Mouse (Mus musculus) liver, embryonic 14.5 days (tissue): ENCODE results near the gene Ralgapb. TPM values are rescaled to one million over a fixed set of nuclear protein-coding genes. Genes with fewer than 3 reads are reported as not detected.

Experiments
- ATAC-seq: fragments of 200-750 bp; cut with Nextera tagmentation; 2 replicates; pipeline ENCODE4 v1.8.0; 2017; ENCODE audit warnings: moderate number of reproducible peaks, mild to moderate bottlenecking, moderate library complexity; ENCODE audit not compliant: insufficient read depth
- DNase-seq, 3 experiments: peaks; one replicate each; pipeline ENCODE4 v3.0.0-alpha.2; 2012 to 2013; ENCODE audit warnings: low read depth in 3 of 3, low spot score in 3 of 3
- H3K27ac ChIP-seq: fragments of 300-500 bp; sonication (generic); 2 replicates; pipeline ENCODE4 v1.5.1; 2014; ENCODE audit warnings: moderate library complexity, mild to moderate bottlenecking, control low read depth, inconsistent platforms
- H3K27me3 ChIP-seq: fragments of 300-500 bp; sonication (generic); 2 replicates; pipeline ENCODE4 v1.6.1; 2014; ENCODE audit warnings: mild to moderate bottlenecking, low read length, moderate library complexity; ENCODE audit not compliant: control insufficient read depth, insufficient read depth
- H3K36me3 ChIP-seq: fragments of 300-500 bp; sonication (generic); replicated peaks from 2 replicates; pipeline ENCODE4 v1.6.1; 2014; ENCODE audit warnings: low read depth; ENCODE audit not compliant: control insufficient read depth, insufficient read depth
- H3K4me1 ChIP-seq, 2 experiments: fragments of 200-500 bp in 1 of 2; fragments of 300-500 bp in 1 of 2; sonication (generic) in 1 of 2; replicated peaks; 2 replicates each; pipeline ENCODE4 v1.6.1; 2012 to 2014; ENCODE audit warnings: antibody characterized with exemption in 1 of 2, inconsistent platforms in 1 of 2, low read length in 1 of 2; ENCODE audit not compliant: control insufficient read depth in 2 of 2, insufficient read depth in 2 of 2
- H3K4me2 ChIP-seq: fragments of 300-500 bp; sonication (generic); 2 replicates; pipeline ENCODE4 v1.6.1; 2014; ENCODE audit warnings: low read depth, mild to moderate bottlenecking, control low read depth, moderate library complexity
- H3K4me3 ChIP-seq, 2 experiments: fragments of 200-500 bp in 1 of 2; fragments of 300-500 bp in 1 of 2; sonication (generic) in 1 of 2; 2 replicates each; pipeline ENCODE4 v1.5.1; 2012 to 2014; ENCODE audit warnings: low read depth in 2 of 2, low read length in 2 of 2, mild to moderate bottlenecking in 2 of 2, control low read depth in 1 of 2, inconsistent platforms in 1 of 2, moderate library complexity in 1 of 2; ENCODE audit not compliant: insufficient read depth in 1 of 2
- H3K9ac ChIP-seq: fragments of 300-500 bp; sonication (generic); replicated peaks from 2 replicates; pipeline ENCODE4 v1.6.1; 2014; ENCODE audit warnings: mild to moderate bottlenecking, control low read depth, moderate library complexity
- H3K9me3 ChIP-seq: fragments of 300-500 bp; sonication (generic); 2 replicates; pipeline ENCODE4 v1.6.1; 2016; ENCODE audit warnings: low read length, mixed read lengths; ENCODE audit not compliant: control insufficient read depth
- CTCF ChIP-seq: IDR thresholded peaks from 2 replicates; pipeline ENCODE4 v1.5.1; 2016; ENCODE audit warnings: antibody characterized with exemption, low read depth, control low read depth
- EP300 ChIP-seq: IDR thresholded peaks from 2 replicates; pipeline ENCODE4 v1.6.1; 2016; ENCODE audit warnings: antibody characterized with exemption, low read depth
- WGBS: fragments of 180-500 bp; shearing (Covaris S2); extraction: QIAGEN DNeasy Blood & Tissue Kit; methylation state at CpG from one replicate; pipeline ENCODE4 v1.1.7; 2014; ENCODE audit not compliant: insufficient replicate concordance; 5-methylcytosine and 5-hydroxymethylcytosine counted together
- polyA plus RNA-seq, 2 experiments: library from polyadenylated mRNA; depleted of rRNA in 1 of 2; stranded (reverse) in 1 of 2; unstranded in 1 of 2; fragments of >200 nt; fragmentation: Nextera tagmentation in 1 of 2; extraction: Ambion mirVana in 1 of 2; gene quantifications; 2 replicates each; pipeline versions ENCODE4 v1.2.1 to v1.2.3; 2012 to 2014

Ralgapb gene
- polyA plus RNA-seq (2012; rRNA removed) (3.4 and 4.7 TPM in 2 replicates), polyA plus RNA-seq (2014; fragmentation: Nextera tagmentation; extraction: Ambion mirVana) (5.5 and 5.6 TPM in 2 replicates)

GRCm38 (mm10) chr2:158409595-158410021 lies at the start of gene Ralgapb:
TSS of gene Ralgapb (plus strand) at chr2:158409848.
- TF ChIP-seq CTCF (peak; percentile 82), EP300 (no peak)
- Histone ChIP-seq H3K4me3 (peak within 1 kb of the TSS; percentile 84 to 99), H3K9me3 (no peaks in the 10 kb centered on the region), H3K4me1 (peaks cover 22 to 28% of the 10 kb centered on the region in 2 experiments), H3K9ac (peak within 1 kb of the TSS; percentile 97), H3K27ac (peak within 1 kb of the TSS; percentile 67), H3K36me3 (no peaks in the 10 kb centered on the region), H3K27me3 (no peaks in the 10 kb centered on the region), H3K4me2 (peak within 1 kb of the TSS; percentile 97)
- DNase-seq (peak; percentile 91 to 94 (median 93)), ATAC-seq (peak; percentile 84)
- whole genome bisulfite sequencing = under 1% methylated on average over 43 of the region's 46 CpGs

GRCm38 (mm10) chr2:158360873-158361677 lies 48.6 kb upstream of the Ralgapb start:
- Histone ChIP-seq H3K9me3 (no peaks in the 10 kb centered on the region), H3K27ac (peak overlapping the region; percentile 30), H3K4me1 (peaks cover 3 to 20% of the 10 kb centered on the region in 2 experiments), H3K4me2 (peak overlapping the region; percentile 75), H3K4me3 (peak overlapping the region; percentile 80 to 87), H3K9ac (peak overlapping the region; percentile 84), H3K27me3 (no peaks in the 10 kb centered on the region), H3K36me3 (peaks cover 36% of the 10 kb centered on the region)
- TF ChIP-seq CTCF = peak; percentile 91
- peak; percentile 39 for TF ChIP-seq EP300
- ATAC-seq (peak; percentile 81), DNase-seq (peak; percentile 69 to 75 (median 71))
- under 1% methylated on average over 41 of the region's 41 CpGs for WGBS

- Histone ChIP-seq H3K4me3 (peak overlapping the region in 1 of 2 experiments; percentile 80; a peak in 2 of 4 replicates), H3K4me1 (peaks cover 3 to 20% of the 10 kb centered on the region in 2 experiments), H3K27ac (0 out of 2 replicates have a peak overlapping the region, but pooled peaks have one; percentile 12), H3K9ac (0 out of 2 replicates have a peak overlapping the region, but pooled peaks have one; percentile 16), H3K36me3 (peaks cover 29% of the 10 kb centered on the region), H3K9me3 (no peaks in the 10 kb centered on the region), H3K27me3 (no peaks in the 10 kb centered on the region), H3K4me2 (peak overlapping the region; percentile 75)
- TF ChIP-seq EP300 (no peak), CTCF (no peak)
- no peak for DNase-seq
- peak; percentile 56; the same call in 1 of the 2 replicates for ATAC-seq
- WGBS = 31% methylated on average over 8 of the region's 8 CpGs
Measured at GRCm38 (mm10) chr2:158361678-158362320, 47.8 kb upstream of the Ralgapb start.

GRCm38 (mm10) chr2:158364175-158364574 lies 45.5 kb upstream of the Ralgapb start:
- Histone ChIP-seq H3K9ac (no peak overlapping the region), H3K4me1 (peaks cover 3 to 15% of the 10 kb centered on the region in 2 experiments; a peak in 3 of 4 replicates), H3K27ac (no peak overlapping the region), H3K4me3 (no peak overlapping the region), H3K9me3 (no peaks in the 10 kb centered on the region), H3K4me2 (no peak overlapping the region), H3K27me3 (no peaks in the 10 kb centered on the region), H3K36me3 (peaks cover 7% of the 10 kb centered on the region)
- 62% methylated on average over 4 of the region's 4 CpGs for whole genome bisulfite sequencing
- ATAC-seq = no peak
- TF ChIP-seq CTCF (no peak), EP300 (no peak)
- DNase-seq = no peak
